Comparison of ENCODE assay signal across 26 mouse cellular contexts in genomic region chr3:153618976-153619375, GRCm38 (mm10).
DNase-seq lines count a peak whose midpoint lies in the region; ATAC-seq lines count a peak whose summit lies in the region.
"Had no signal": no experiment of that assay in that cellular context is flagged by ENCODE, and none has a peak within 500 bp of the region (broad histone marks: within the 10 kb centered on the region; RNA-seq: fewer than 3 reads in every experiment).

No protein-coding gene starts in this region.

- H3K9me3 ChIP-seq in kidney, embryonic 14.5 days (ENCODE audit: control insufficient read depth, low read length), result no peaks in the 10 kb centered on the region
- no peaks in the 10 kb centered on the region for H3K9me3 ChIP-seq in liver, embryonic 11.5 days (ENCODE audit: control insufficient read depth, low read length)
- H3K9me3 ChIP-seq: embryonic facial prominence, embryonic 15.5 days; forebrain, embryonic 12.5 days; G1E; hindbrain, embryonic 15.5 days; limb, embryonic 10.5 days; limb, embryonic 15.5 days; neural tube, embryonic 15.5 days had no signal

- H3K36me3 ChIP-seq in kidney, embryonic 14.5 days (ENCODE audit: control insufficient read depth, insufficient read depth, low read length), result no peaks in the 10 kb centered on the region
- H3K36me3 ChIP-seq in liver, embryonic 11.5 days (ENCODE audit: control insufficient read depth, insufficient read depth, low read length), result peaks cover 2% of the 10 kb centered on the region; the same call in 1 of the 2 replicates
- H3K36me3 ChIP-seq: embryonic facial prominence, embryonic 15.5 days; forebrain, embryonic 12.5 days; hindbrain, embryonic 15.5 days; limb, embryonic 15.5 days; neural tube, embryonic 15.5 days had no signal

- no peak overlapping the region for H3K27ac ChIP-seq in kidney, embryonic 14.5 days (ENCODE audit: low read depth, low read length)
- H3K27ac ChIP-seq in liver, embryonic 11.5 days (ENCODE audit: low read depth, low read length), result no peak overlapping the region
- H3K27ac ChIP-seq: embryonic facial prominence, embryonic 15.5 days; forebrain, embryonic 12.5 days; hindbrain, embryonic 10.5 days; hindbrain, embryonic 15.5 days; limb, embryonic 10.5 days; limb, embryonic 15.5 days; neural tube, embryonic 15.5 days had no signal

- H3K27me3 ChIP-seq in kidney, embryonic 14.5 days (ENCODE audit: control insufficient read depth, insufficient read depth, low read length), result no peaks in the 10 kb centered on the region
- H3K27me3 ChIP-seq in liver, embryonic 11.5 days (replicated peaks; ENCODE audit: control insufficient read depth, insufficient read depth, low read length), result no peaks in the 10 kb centered on the region
- H3K27me3 ChIP-seq: embryonic facial prominence, embryonic 15.5 days; forebrain, embryonic 12.5 days; hindbrain, embryonic 15.5 days; limb, embryonic 15.5 days; neural tube, embryonic 15.5 days had no signal

- H3K4me1 ChIP-seq in kidney, embryonic 14.5 days (ENCODE audit: control insufficient read depth, insufficient read depth, low read length), result peaks cover 20% of the 10 kb centered on the region
- H3K4me1 ChIP-seq in liver, embryonic 11.5 days (replicated peaks; ENCODE audit: control insufficient read depth, insufficient read depth, low read length), result peaks cover 14% of the 10 kb centered on the region

- ATAC-seq in kidney, embryonic 14.5 days (ENCODE audit: low FRiP score, low TSS enrichment), result no peak
- ATAC-seq in liver, embryonic 11.5 days (replicated peaks; ENCODE audit: low FRiP score), result 0 out of 2 replicates have a peak, but pooled peaks have one; percentile 33
- ATAC-seq: forebrain, postnatal 0 days had no signal

- WGBS in kidney, embryonic 14.5 days, result 82% methylated on average over 7 of the region's 7 CpGs
- WGBS in liver, embryonic 11.5 days, result 84% methylated on average over 7 of the region's 7 CpGs

- DNase-seq in kidney, adult 11 months, result peak; percentile 67
- no peak for DNase-seq in liver, embryonic 11.5 days (ENCODE audit: low spot score)
- no peak for DNase-seq in liver
- DNase-seq in kidney, postnatal 25 days, result peak; percentile 43 to 61
- DNase-seq in yolk sac, embryonic 10.5 days (ENCODE audit: low spot score), result peak; percentile 67
- DNase-seq in spleen, postnatal 36 days (ENCODE audit: low spot score in 2 of 2), result no peak
- no peak for DNase-seq in cerebellum, adult 9-10 months
- DNase-seq: adrenal gland, postnatal 10 days; cerebellum, adult 9-11 months; forebrain, postnatal 0 days; heart, postnatal 14 days; lung, embryonic 14.5 days; lung, postnatal 14 days; midbrain, embryonic 14.5 days; retina, postnatal 1 day; right cerebral cortex, postnatal 14 days; thymus, postnatal 14 days had no signal

- no peak overlapping the region for H3K4me2 ChIP-seq in kidney, embryonic 14.5 days (replicated peaks; ENCODE audit: low read depth, low read length)
- no peak overlapping the region for H3K4me2 ChIP-seq in liver, embryonic 11.5 days
- H3K4me2 ChIP-seq: embryonic facial prominence, embryonic 15.5 days; forebrain, embryonic 12.5 days; hindbrain, embryonic 15.5 days; limb, embryonic 15.5 days; lung, embryonic 14.5 days; neural tube, embryonic 15.5 days had no signal

- no peak overlapping the region for H3K4me3 ChIP-seq in kidney, embryonic 14.5 days (ENCODE audit: low read length)
- no peak overlapping the region for H3K4me3 ChIP-seq in liver, embryonic 11.5 days (ENCODE audit: low read depth, low read length)
- H3K4me3 ChIP-seq: embryonic facial prominence, embryonic 15.5 days; forebrain, embryonic 12.5 days; hindbrain, embryonic 10.5 days; hindbrain, embryonic 15.5 days; limb, embryonic 10.5 days; limb, embryonic 15.5 days; neural tube, embryonic 15.5 days had no signal

- H3K9ac ChIP-seq in kidney, embryonic 14.5 days (ENCODE audit: low read depth, low read length), result no peak overlapping the region
- no peak overlapping the region for H3K9ac ChIP-seq in liver, embryonic 11.5 days (ENCODE audit: low read depth, low read length)
- H3K9ac ChIP-seq: embryonic facial prominence, embryonic 15.5 days; forebrain, embryonic 12.5 days; forebrain, postnatal 0 days; hindbrain, embryonic 15.5 days; limb, embryonic 15.5 days; lung, embryonic 14.5 days; neural tube, embryonic 15.5 days had no signal

Comparison
In these comparisons a context has a peak if more than half of its experiments do, and no peak if none do; other contexts are left out.
1. DNase-seq: peak in kidney, adult 11 months (single experiment), kidney, postnatal 25 days (2 of 2) and yolk sac, embryonic 10.5 days (single experiment); none in liver, embryonic 11.5 days (single experiment), liver (single experiment), spleen, postnatal 36 days (0 of 2) and cerebellum, adult 9-10 months (single experiment).